Mouse (Mus musculus): ENCODE results near the gene Igfbp1.

Igfbp1 gene

GRCm38 (mm10) chr11:7197491-7197941 lies at the start of gene Igfbp1:
TSS of gene Igfbp1 (plus strand) at chr11:7197782.
- no peak for DNase-seq (ENCODE audit: low spot score in 2 of 2)

DNA sequence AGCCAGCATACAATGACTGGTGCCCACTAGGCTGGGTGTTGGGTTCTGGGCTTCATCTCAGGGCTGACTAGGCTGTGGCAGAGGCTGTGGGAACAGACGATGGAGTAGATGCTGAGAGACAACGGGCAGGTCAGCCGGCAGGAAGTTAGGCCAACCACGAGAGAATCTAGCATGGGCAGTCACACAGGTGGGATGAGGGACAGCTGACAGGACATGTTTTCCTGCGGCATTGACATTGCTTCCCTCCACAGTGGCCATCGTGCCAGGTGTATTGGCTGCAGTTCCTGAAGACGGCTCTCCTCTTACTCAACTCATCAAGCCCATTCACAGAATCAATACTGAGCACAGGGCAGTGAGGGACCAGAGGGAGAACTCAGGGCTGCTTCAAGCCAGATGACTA lies 49.6 kb upstream of the Igfbp1 start:
- no peak for DNase-seq (ENCODE audit: low spot score in 2 of 2)

DNA sequence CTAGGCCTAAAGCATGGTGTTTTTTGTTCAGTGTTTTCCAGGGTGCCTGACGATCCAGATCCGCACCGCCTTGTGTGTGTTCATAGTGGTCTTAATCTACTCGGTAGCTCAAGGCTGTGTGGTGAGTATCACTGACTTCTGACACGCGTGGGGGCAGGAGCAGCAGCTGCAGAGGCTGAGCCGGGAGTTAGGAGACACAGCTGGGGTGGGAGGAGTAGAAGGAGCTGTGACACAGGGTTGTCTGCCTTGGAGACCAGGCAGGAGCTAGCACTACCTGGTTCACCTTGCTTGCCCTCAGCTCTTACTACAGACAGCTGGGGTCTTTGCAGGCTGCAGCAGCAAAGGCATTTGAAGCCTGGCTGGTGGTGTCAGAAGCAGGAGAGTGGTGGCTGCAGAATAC lies 48.1 kb upstream of the Igfbp1 start:
- DNase-seq (ENCODE audit: low spot score in 2 of 2) = no peak

DNA sequence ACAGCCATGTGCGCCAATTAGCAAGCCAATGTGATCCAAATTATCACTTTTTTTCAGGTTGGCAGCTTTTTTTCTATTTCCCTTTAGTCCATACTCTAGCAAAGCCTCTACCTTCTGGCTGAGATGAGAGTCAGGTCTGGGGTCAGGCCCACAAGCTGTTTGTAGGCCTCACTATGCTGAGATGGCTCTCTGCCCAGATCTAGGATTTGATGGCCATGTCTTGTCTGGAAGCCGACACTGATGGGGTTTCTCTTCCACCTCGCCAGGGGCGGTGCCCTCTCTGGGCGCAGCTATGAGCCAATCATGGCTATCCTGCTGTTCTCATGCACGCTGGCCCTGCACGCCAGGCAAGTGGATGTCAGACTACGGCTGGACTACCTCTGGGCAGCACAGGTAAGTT lies 47.1 kb upstream of the Igfbp1 start:
- no peak for DNase-seq (ENCODE audit: low spot score in 2 of 2)

GRCm38 (mm10) chr11:7152371-7152770 lies 45.2 kb upstream of the Igfbp1 start:
- no peak for DNase-seq (ENCODE audit: low spot score in 2 of 2)

DNA sequence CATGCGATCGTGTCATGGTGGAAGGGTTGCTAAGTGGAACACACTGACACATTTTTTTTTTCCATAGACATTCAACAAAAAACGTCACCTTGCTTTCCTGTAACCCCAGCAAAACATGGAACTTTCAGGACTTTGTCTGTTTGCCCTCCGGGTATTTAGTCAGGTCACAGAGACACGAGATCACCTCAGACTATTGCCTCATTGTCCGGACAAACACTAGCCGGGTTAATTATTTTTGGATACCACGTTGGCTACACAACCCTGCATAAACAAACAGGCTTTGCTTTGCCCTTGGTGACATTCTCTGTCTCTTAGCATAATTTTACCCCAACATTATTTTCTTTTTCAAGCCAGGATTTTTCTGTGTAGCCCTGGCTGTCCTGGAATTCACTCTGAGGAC lies 44.5 kb upstream of the Igfbp1 start:
- DNase-seq (ENCODE audit: low spot score in 2 of 2) = no peak

DNA sequence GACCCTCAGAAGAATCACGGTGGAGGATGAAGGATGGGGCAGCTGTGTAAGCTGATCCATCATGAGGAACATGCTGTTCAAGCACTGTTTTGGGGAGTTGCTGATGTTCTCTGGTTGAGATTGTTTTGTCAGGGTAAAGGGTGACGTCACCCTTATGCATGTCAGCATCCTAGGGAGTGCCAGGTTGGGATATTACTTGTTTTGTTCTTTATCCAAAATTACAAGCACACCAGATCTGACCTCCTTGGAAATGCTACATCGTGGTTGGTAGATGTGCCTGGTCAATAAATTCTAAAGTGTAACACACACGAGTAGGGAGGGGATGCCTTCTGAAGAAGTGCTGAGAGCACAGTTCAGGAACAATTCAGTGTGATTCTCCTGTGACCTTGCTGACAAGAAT lies 41.2 kb upstream of the Igfbp1 start:
- no peak for DNase-seq (ENCODE audit: low spot score in 2 of 2)

- no peak for DNase-seq (ENCODE audit: low spot score in 2 of 2)
Observed at GRCm38 (mm10) chr11:7158196-7158595, 39.4 kb upstream of the Igfbp1 start.

- no peak for DNase-seq (ENCODE audit: low spot score in 2 of 2)
Observed at GRCm38 (mm10) chr11:7160146-7160545, 37.4 kb upstream of the Igfbp1 start.

GRCm38 (mm10) chr11:7160637-7161101 lies 36.9 kb upstream of the Igfbp1 start:
- no peak for DNase-seq (ENCODE audit: low spot score in 2 of 2)

GRCm38 (mm10) chr11:7161502-7162174 lies 35.9 kb upstream of the Igfbp1 start:
- no peak for DNase-seq (ENCODE audit: low spot score in 2 of 2)

DNA sequence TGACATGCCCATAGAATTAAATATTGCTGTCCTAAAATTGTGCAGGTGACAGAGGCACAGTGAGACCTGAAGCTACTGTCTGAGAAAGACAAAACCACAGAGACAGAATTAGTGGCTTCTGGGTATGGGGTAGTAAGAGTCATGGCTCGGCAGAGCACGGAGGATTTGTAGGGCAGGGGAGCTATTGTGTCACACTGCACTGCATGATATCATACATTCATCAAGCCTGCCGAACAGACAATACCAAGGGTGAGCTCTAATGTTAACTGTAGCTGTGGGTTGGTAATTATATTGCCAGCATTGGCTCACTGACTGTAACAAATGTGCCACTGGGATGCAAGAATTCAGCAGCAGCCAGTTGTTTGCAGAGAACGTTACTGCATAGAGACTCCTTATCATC lies 33.2 kb upstream of the Igfbp1 start:
- DNase-seq (ENCODE audit: low spot score in 2 of 2) = no peak

DNA sequence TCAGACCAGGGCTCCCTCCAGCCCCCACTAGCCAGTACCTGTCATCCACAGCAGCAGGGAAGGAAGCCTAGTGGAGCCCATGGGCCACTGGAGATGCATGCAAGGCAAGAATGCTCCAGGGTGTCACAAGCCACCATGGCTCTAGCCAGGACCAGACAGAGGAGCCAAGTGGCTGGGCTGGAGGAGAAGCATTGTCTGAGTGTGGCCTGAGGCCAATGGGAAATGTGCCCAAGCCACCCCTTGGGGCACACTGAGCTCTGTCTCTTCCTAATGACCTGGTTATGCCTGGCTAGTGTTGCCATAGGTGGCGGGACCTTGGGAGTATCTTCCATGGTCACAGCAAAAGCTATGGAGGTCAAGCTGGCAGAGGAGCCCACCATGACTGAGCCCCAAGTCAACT lies 27.9 kb upstream of the Igfbp1 start:
- no peak for DNase-seq (ENCODE audit: low spot score in 2 of 2)

DNA sequence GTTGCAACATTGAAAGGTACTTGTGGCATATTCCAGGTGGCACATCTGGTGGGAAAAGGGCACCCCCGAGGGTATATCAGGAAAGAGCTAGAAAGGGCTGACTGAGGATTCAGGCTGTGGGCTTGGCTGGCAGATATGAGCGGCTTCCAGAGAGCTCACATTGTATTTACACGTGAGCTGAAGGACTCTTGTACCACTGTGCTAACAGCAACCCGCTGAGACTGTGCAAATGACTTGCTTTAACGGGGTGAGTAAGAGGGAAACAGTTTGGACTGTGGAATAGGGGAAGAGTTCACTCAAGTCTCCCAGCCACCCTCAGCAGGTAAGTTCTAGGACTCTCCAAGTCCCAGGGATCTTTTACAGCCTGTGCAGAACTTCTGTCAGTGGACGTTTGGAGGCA lies 23.9 kb upstream of the Igfbp1 start:
- DNase-seq (ENCODE audit: low spot score in 2 of 2) = no peak

- no peak for DNase-seq (ENCODE audit: low spot score in 2 of 2)
Observed at GRCm38 (mm10) chr11:7178724-7179123, 18.9 kb upstream of the Igfbp1 start.

DNA sequence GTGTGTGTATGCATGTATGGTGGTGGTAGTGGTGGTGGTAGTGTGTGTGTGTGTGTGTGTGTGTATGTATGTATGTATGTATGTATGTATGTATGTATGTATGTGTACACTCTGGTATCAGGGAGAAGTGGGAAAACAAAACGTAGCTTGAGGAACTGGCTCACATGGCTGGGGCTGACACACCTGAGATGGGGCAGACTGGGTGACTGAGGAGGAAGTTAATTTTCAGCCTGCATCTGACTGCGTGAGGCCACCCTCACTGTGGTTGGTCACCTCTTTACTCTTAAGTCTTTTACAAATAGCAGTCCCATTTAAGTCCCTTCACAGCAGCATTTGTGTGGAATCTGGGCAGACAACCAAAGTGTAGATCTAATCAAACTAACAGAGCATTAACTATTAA lies 18.3 kb upstream of the Igfbp1 start:
- no peak for DNase-seq (ENCODE audit: low spot score in 2 of 2)

- DNase-seq (ENCODE audit: low spot score in 2 of 2) = no peak
Observed at GRCm38 (mm10) chr11:7182409-7183042, 15.1 kb upstream of the Igfbp1 start.

GRCm38 (mm10) chr11:7184420-7184819 lies 13.2 kb upstream of the Igfbp1 start:
- DNase-seq (ENCODE audit: low spot score in 2 of 2) = no peak

DNA sequence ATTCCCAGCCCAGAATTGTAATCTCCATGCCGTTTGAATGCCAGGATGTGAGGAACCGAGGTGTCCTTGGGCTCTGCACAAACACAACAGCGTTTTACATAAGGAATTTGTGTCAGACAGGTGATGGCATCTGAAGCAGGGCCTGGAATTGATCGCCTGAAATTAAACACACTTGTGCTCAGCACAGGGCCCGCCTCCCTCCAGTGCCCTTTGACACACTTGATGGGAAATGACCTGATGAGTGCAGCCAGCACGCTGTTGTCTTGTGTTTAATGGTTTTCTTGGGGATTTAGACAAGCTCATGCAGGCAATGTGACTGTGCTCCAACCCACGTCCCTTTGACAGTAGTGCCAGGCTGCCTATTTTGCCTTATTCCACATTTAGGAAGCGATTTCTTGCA lies 10.1 kb upstream of the Igfbp1 start:
- DNase-seq (ENCODE audit: low spot score in 2 of 2) = no peak

DNA sequence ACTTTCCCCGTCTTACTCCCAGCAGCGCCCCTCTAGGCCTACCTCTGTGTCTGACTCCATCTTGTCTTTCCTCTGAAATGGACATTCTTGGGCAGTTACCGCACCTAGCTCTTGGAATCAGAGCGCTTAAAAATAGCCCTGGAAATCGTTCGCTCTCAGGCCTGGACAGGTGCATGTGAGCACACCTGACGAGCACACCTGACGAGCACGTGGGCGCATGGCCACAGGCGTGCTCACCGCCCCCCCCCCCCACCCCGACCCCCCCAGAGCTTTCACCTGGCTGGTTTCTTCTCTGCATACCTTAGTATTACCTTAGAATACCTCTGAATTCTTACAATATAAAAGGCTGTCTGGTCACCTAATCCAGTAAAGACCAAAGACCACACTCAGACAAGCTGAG lies 9.1 kb upstream of the Igfbp1 start, which contains the start of gene Gm11985:
Gene Gm11985, minus strand, starts transcription at position 101 of the 400 bp plus-strand sequence.
- DNase-seq (ENCODE audit: low spot score in 2 of 2) = no peak

- DNase-seq (ENCODE audit: low spot score in 2 of 2) = no peak
Observed at GRCm38 (mm10) chr11:7192710-7193109, 4.9 kb upstream of the Igfbp1 start.

- no peak for DNase-seq (ENCODE audit: low spot score in 2 of 2)
Observed at GRCm38 (mm10) chr11:7193134-7193533, 4.4 kb upstream of the Igfbp1 start.

Data from spleen, postnatal 14 days (tissue).